Mouse (Mus musculus): ENCODE data around the gene Camsap3. TPM values are rescaled to one million over a fixed set of nuclear protein-coding genes. Genes with fewer than 3 reads are reported as not detected.
A peak's percentile ranks its signal among the peaks of the same experiment; 100 is the strongest.

Camsap3 gene
- polyA plus RNA-seq, 1 experiment = 69.1 TPM

GRCm38 (mm10) chr8:3593470-3593869 lies 6.4 kb downstream of the Camsap3 start:
- no peaks in the 10 kb centered on the region for H3K36me3 ChIP-seq (ENCODE audit: control insufficient read depth, insufficient read depth, low read length, poor library complexity, severe bottlenecking)
- TF ChIP-seq POLR2A (IDR thresholded peaks at IDR 0.05; ENCODE audit: insufficient read depth, low read length) (no peak), CTCF (IDR thresholded peaks at IDR 0.05; ENCODE audit: low read depth, low read length) (no peak), EP300 (IDR thresholded peaks at IDR 0.05; ENCODE audit: insufficient read depth, low read depth, low read length) (no peak)
- H3K4me1 ChIP-seq (ENCODE audit: control insufficient read depth, insufficient read depth, low read length) = peaks cover 10% of the 10 kb centered on the region
- no peak overlapping the region for H3K4me3 ChIP-seq (ENCODE audit: low read depth, low read length)
- H3K27ac ChIP-seq (ENCODE audit: insufficient read depth, low read length) = no peak overlapping the region
- no peaks in the 10 kb centered on the region for H3K27me3 ChIP-seq (ENCODE audit: control insufficient read depth, insufficient read depth, low read length, poor library complexity, severe bottlenecking)
- no peaks in the 10 kb centered on the region for H3K9me3 ChIP-seq (replicated peaks; ENCODE audit: control insufficient read depth, insufficient read depth, low read length, poor library complexity, severe bottlenecking)
- H3K9ac ChIP-seq (ENCODE audit: low read depth, poor library complexity, severe bottlenecking) = no peak overlapping the region

- H3K4me1 ChIP-seq (ENCODE audit: control insufficient read depth, insufficient read depth, low read length) = peaks cover 12% of the 10 kb centered on the region
- H3K27me3 ChIP-seq (ENCODE audit: control insufficient read depth, insufficient read depth, low read length, poor library complexity, severe bottlenecking) = no peaks in the 10 kb centered on the region
- no peak overlapping the region for H3K4me3 ChIP-seq (ENCODE audit: low read depth, low read length)
- no peak overlapping the region for H3K27ac ChIP-seq (ENCODE audit: insufficient read depth, low read length)
- TF ChIP-seq POLR2A (IDR thresholded peaks at IDR 0.05; ENCODE audit: insufficient read depth, low read length) (no peak), EP300 (IDR thresholded peaks at IDR 0.05; ENCODE audit: insufficient read depth, low read depth, low read length) (no peak), CTCF (IDR thresholded peaks at IDR 0.05; ENCODE audit: low read depth, low read length) (no peak)
- H3K9ac ChIP-seq (ENCODE audit: low read depth, poor library complexity, severe bottlenecking) = no peak overlapping the region
- H3K36me3 ChIP-seq (ENCODE audit: control insufficient read depth, insufficient read depth, low read length, poor library complexity, severe bottlenecking) = no peaks in the 10 kb centered on the region
- no peaks in the 10 kb centered on the region for H3K9me3 ChIP-seq (replicated peaks; ENCODE audit: control insufficient read depth, insufficient read depth, low read length, poor library complexity, severe bottlenecking)
These were observed 7.4 kb downstream of the Camsap3 start for GRCm38 (mm10) chr8:3594466-3594865.

- no peaks in the 10 kb centered on the region for H3K27me3 ChIP-seq (ENCODE audit: control insufficient read depth, insufficient read depth, low read length, poor library complexity, severe bottlenecking)
- H3K9me3 ChIP-seq (replicated peaks; ENCODE audit: control insufficient read depth, insufficient read depth, low read length, poor library complexity, severe bottlenecking) = no peaks in the 10 kb centered on the region
- H3K4me3 ChIP-seq (ENCODE audit: low read depth, low read length) = peak overlapping the region; percentile 58
- H3K27ac ChIP-seq (ENCODE audit: insufficient read depth, low read length) = peak overlapping the region; percentile 81
- peaks cover 25% of the 10 kb centered on the region for H3K36me3 ChIP-seq (ENCODE audit: control insufficient read depth, insufficient read depth, low read length, poor library complexity, severe bottlenecking)
- no peak for TF ChIP-seq EP300 (IDR thresholded peaks at IDR 0.05; ENCODE audit: insufficient read depth, low read depth, low read length)
- peak; percentile 76 for TF ChIP-seq POLR2A (IDR thresholded peaks at IDR 0.05; ENCODE audit: insufficient read depth, low read length)
- peaks cover 10% of the 10 kb centered on the region for H3K4me1 ChIP-seq (ENCODE audit: control insufficient read depth, insufficient read depth, low read length)
- peak overlapping the region; percentile 45 for H3K9ac ChIP-seq (ENCODE audit: low read depth, poor library complexity, severe bottlenecking)
These were observed 11.0 kb downstream of the Camsap3 start for GRCm38 (mm10) chr8:3598054-3598453.

- H3K9ac ChIP-seq (ENCODE audit: low read depth, poor library complexity, severe bottlenecking) = peak overlapping the region; percentile 57
- H3K4me1 ChIP-seq (ENCODE audit: control insufficient read depth, insufficient read depth, low read length) = peaks cover 5% of the 10 kb centered on the region
- no peaks in the 10 kb centered on the region for H3K27me3 ChIP-seq (ENCODE audit: control insufficient read depth, insufficient read depth, low read length, poor library complexity, severe bottlenecking)
- H3K9me3 ChIP-seq (replicated peaks; ENCODE audit: control insufficient read depth, insufficient read depth, low read length, poor library complexity, severe bottlenecking) = no peaks in the 10 kb centered on the region
- peaks cover 36% of the 10 kb centered on the region for H3K36me3 ChIP-seq (ENCODE audit: control insufficient read depth, insufficient read depth, low read length, poor library complexity, severe bottlenecking)
- H3K4me3 ChIP-seq (ENCODE audit: low read depth, low read length) = no peak overlapping the region
- H3K27ac ChIP-seq (ENCODE audit: insufficient read depth, low read length) = peak overlapping the region; percentile 81
- peak; percentile 96 for TF ChIP-seq EP300 (IDR thresholded peaks at IDR 0.05; ENCODE audit: insufficient read depth, low read depth, low read length)
- TF ChIP-seq POLR2A (IDR thresholded peaks at IDR 0.05; ENCODE audit: insufficient read depth, low read length) = no peak
These were observed 12.1 kb downstream of the Camsap3 start for GRCm38 (mm10) chr8:3599219-3599618.

GRCm38 (mm10) chr8:3600401-3600800 lies 13.3 kb downstream of the Camsap3 start:
- Histone ChIP-seq H3K9ac (ENCODE audit: low read depth, poor library complexity, severe bottlenecking) (peak overlapping the region; percentile 57), H3K27me3 (ENCODE audit: control insufficient read depth, insufficient read depth, low read length, poor library complexity, severe bottlenecking) (no peaks in the 10 kb centered on the region), H3K4me1 (ENCODE audit: control insufficient read depth, insufficient read depth, low read length) (peaks cover 5% of the 10 kb centered on the region), H3K27ac (ENCODE audit: insufficient read depth, low read length) (peak overlapping the region; percentile 81), H3K36me3 (ENCODE audit: control insufficient read depth, insufficient read depth, low read length, poor library complexity, severe bottlenecking) (peaks cover 46% of the 10 kb centered on the region), H3K9me3 (replicated peaks; ENCODE audit: control insufficient read depth, insufficient read depth, low read length, poor library complexity, severe bottlenecking) (no peaks in the 10 kb centered on the region), H3K4me3 (ENCODE audit: low read depth, low read length) (no peak overlapping the region)
- TF ChIP-seq CTCF (IDR thresholded peaks at IDR 0.05; ENCODE audit: low read depth, low read length) (no peak), POLR2A (IDR thresholded peaks at IDR 0.05; ENCODE audit: insufficient read depth, low read length) (no peak), EP300 (IDR thresholded peaks at IDR 0.05; ENCODE audit: insufficient read depth, low read depth, low read length) (no peak)

GRCm38 (mm10) chr8:3603439-3603838 lies 16.3 kb downstream of the Camsap3 start:
- Histone ChIP-seq H3K4me1 (ENCODE audit: control insufficient read depth, insufficient read depth, low read length) (peaks cover 5% of the 10 kb centered on the region), H3K36me3 (ENCODE audit: control insufficient read depth, insufficient read depth, low read length, poor library complexity, severe bottlenecking) (peaks cover 63% of the 10 kb centered on the region), H3K4me3 (ENCODE audit: low read depth, low read length) (no peak overlapping the region), H3K27ac (ENCODE audit: insufficient read depth, low read length) (no peak overlapping the region), H3K27me3 (ENCODE audit: control insufficient read depth, insufficient read depth, low read length, poor library complexity, severe bottlenecking) (no peaks in the 10 kb centered on the region), H3K9me3 (replicated peaks; ENCODE audit: control insufficient read depth, insufficient read depth, low read length, poor library complexity, severe bottlenecking) (no peaks in the 10 kb centered on the region), H3K9ac (ENCODE audit: low read depth, poor library complexity, severe bottlenecking) (no peak overlapping the region)
- TF ChIP-seq EP300 (IDR thresholded peaks at IDR 0.05; ENCODE audit: insufficient read depth, low read depth, low read length) (no peak), POLR2A (IDR thresholded peaks at IDR 0.05; ENCODE audit: insufficient read depth, low read length) (no peak), CTCF (IDR thresholded peaks at IDR 0.05; ENCODE audit: low read depth, low read length) (no peak)
